Mouse (Mus musculus): ENCODE results near the gene Pkib. TPM values are rescaled to one million over a fixed set of nuclear protein-coding genes. Genes with fewer than 3 reads are reported as not detected.

The Pkib gene
- total RNA-seq (2014; rRNA removed), result 4.2 and 6.1 TPM in 2 replicates
- 10.2 and 11.3 TPM in 2 replicates for polyA plus RNA-seq (2015; fragmentation: Nextera tagmentation; extraction: Ambion mirVana)

GRCm38 (mm10) chr10:57631896-57632867 is at the start of gene Pkib:
Pkib (plus strand) TSS chr10:57631981.
- Histone ChIP-seq H3K27ac (peak within 1 kb of the TSS; percentile 46), H3K4me1 (ENCODE audit: insufficient read depth, low read length) (no peaks in the 10 kb centered on the region; the same call in 1 of the 2 replicates), H3K4me3 (ENCODE audit: low read length) (peak within 1 kb of the TSS; percentile 57), H3K36me3 (ENCODE audit: insufficient read depth, low read length) (no peaks in the 10 kb centered on the region), H3K4me2 (ENCODE audit: low read depth, low read length) (peak within 1 kb of the TSS; percentile 86), H3K27me3 (ENCODE audit: insufficient read depth, low read length) (no peaks in the 10 kb centered on the region), H3K9ac (replicated peaks; ENCODE audit: low read length) (peak within 1 kb of the TSS; percentile 60), H3K9me3 (ENCODE audit: low read length) (no peaks in the 10 kb centered on the region)
- DNase-seq (ENCODE audit: low spot score) (peak; percentile 72), ATAC-seq (peak; percentile 92)
- WGBS, result 2% methylated on average over 41 of the region's 41 CpGs
- TF ChIP-seq CTCF (IDR thresholded peaks at IDR 0.05; ENCODE audit: low read depth), result no peak

- no peaks in the 10 kb centered on the region for H3K36me3 ChIP-seq (ENCODE audit: insufficient read depth, low read length)
- H3K9me3 ChIP-seq (ENCODE audit: low read length), result no peaks in the 10 kb centered on the region
- no peak overlapping the region for H3K4me3 ChIP-seq (ENCODE audit: low read length)
- no peak for TF ChIP-seq CTCF (IDR thresholded peaks at IDR 0.05; ENCODE audit: low read depth)
- DNase-seq (ENCODE audit: low spot score), result no peak
- WGBS, result 54% methylated on average over 1 of the region's 1 CpGs
- no peak overlapping the region for H3K27ac ChIP-seq
- H3K27me3 ChIP-seq (ENCODE audit: insufficient read depth, low read length), result no peaks in the 10 kb centered on the region
- H3K4me2 ChIP-seq (ENCODE audit: low read depth, low read length), result no peak overlapping the region
- no peak for ATAC-seq
- H3K9ac ChIP-seq (replicated peaks; ENCODE audit: low read length), result no peak overlapping the region
- no peaks in the 10 kb centered on the region for H3K4me1 ChIP-seq (ENCODE audit: insufficient read depth, low read length)
These were observed 47.9 kb upstream of the Pkib start for GRCm38 (mm10) chr10:57583927-57584326.

GRCm38 (mm10) chr10:57594266-57594665 is 37.5 kb upstream of the Pkib start:
- Histone ChIP-seq H3K9me3 (ENCODE audit: low read length) (no peaks in the 10 kb centered on the region), H3K9ac (replicated peaks; ENCODE audit: low read length) (no peak overlapping the region), H3K4me1 (ENCODE audit: insufficient read depth, low read length) (no peaks in the 10 kb centered on the region), H3K27me3 (ENCODE audit: insufficient read depth, low read length) (no peaks in the 10 kb centered on the region), H3K27ac (no peak overlapping the region), H3K4me3 (ENCODE audit: low read length) (no peak overlapping the region), H3K4me2 (ENCODE audit: low read depth, low read length) (no peak overlapping the region), H3K36me3 (ENCODE audit: insufficient read depth, low read length) (no peaks in the 10 kb centered on the region)
- WGBS, result 67% methylated on average over 2 of the region's 2 CpGs
- DNase-seq (ENCODE audit: low spot score) (peak; percentile 24), ATAC-seq (no peak)
- TF ChIP-seq CTCF (IDR thresholded peaks at IDR 0.05; ENCODE audit: low read depth), result no peak

- no peak overlapping the region for H3K4me2 ChIP-seq (ENCODE audit: low read depth, low read length)
- no peaks in the 10 kb centered on the region for H3K36me3 ChIP-seq (ENCODE audit: insufficient read depth, low read length)
- no peak for DNase-seq (ENCODE audit: low spot score)
- ATAC-seq, result no peak
- H3K27me3 ChIP-seq (ENCODE audit: insufficient read depth, low read length), result no peaks in the 10 kb centered on the region
- no peak for TF ChIP-seq CTCF (IDR thresholded peaks at IDR 0.05; ENCODE audit: low read depth)
- 83% methylated on average over 2 of the region's 2 CpGs for WGBS
- no peaks in the 10 kb centered on the region for H3K4me1 ChIP-seq (ENCODE audit: insufficient read depth, low read length)
- no peak overlapping the region for H3K4me3 ChIP-seq (ENCODE audit: low read length)
- H3K9me3 ChIP-seq (ENCODE audit: low read length), result no peaks in the 10 kb centered on the region
- no peak overlapping the region for H3K27ac ChIP-seq
- no peak overlapping the region for H3K9ac ChIP-seq (replicated peaks; ENCODE audit: low read length)
These were observed 34.6 kb upstream of the Pkib start for GRCm38 (mm10) chr10:57597172-57597571.

- H3K9me3 ChIP-seq (ENCODE audit: low read length), result no peaks in the 10 kb centered on the region
- no peak overlapping the region for H3K4me2 ChIP-seq (ENCODE audit: low read depth, low read length)
- no peak overlapping the region for H3K4me3 ChIP-seq (ENCODE audit: low read length)
- H3K4me1 ChIP-seq (ENCODE audit: insufficient read depth, low read length), result no peaks in the 10 kb centered on the region
- ATAC-seq (no peak), DNase-seq (ENCODE audit: low spot score) (no peak)
- no peak overlapping the region for H3K9ac ChIP-seq (replicated peaks; ENCODE audit: low read length)
- no peak overlapping the region for H3K27ac ChIP-seq
- WGBS, result 93% methylated on average over 4 of the region's 4 CpGs
- TF ChIP-seq CTCF (IDR thresholded peaks at IDR 0.05; ENCODE audit: low read depth), result no peak
- H3K36me3 ChIP-seq (ENCODE audit: insufficient read depth, low read length), result no peaks in the 10 kb centered on the region
- H3K27me3 ChIP-seq (ENCODE audit: insufficient read depth, low read length), result no peaks in the 10 kb centered on the region
These were observed 28.8 kb upstream of the Pkib start for GRCm38 (mm10) chr10:57602951-57603350.

GRCm38 (mm10) chr10:57623311-57623710 is 8.5 kb upstream of the Pkib start:
- peak; percentile 53 for DNase-seq (ENCODE audit: low spot score)
- TF ChIP-seq CTCF (IDR thresholded peaks at IDR 0.05; ENCODE audit: low read depth), result no peak
- Histone ChIP-seq H3K36me3 (ENCODE audit: insufficient read depth, low read length) (no peaks in the 10 kb centered on the region), H3K4me2 (ENCODE audit: low read depth, low read length) (no peak overlapping the region), H3K27me3 (ENCODE audit: insufficient read depth, low read length) (no peaks in the 10 kb centered on the region), H3K4me1 (ENCODE audit: insufficient read depth, low read length) (no peaks in the 10 kb centered on the region), H3K9me3 (ENCODE audit: low read length) (no peaks in the 10 kb centered on the region), H3K27ac (no peak overlapping the region), H3K9ac (replicated peaks; ENCODE audit: low read length) (no peak overlapping the region), H3K4me3 (ENCODE audit: low read length) (no peak overlapping the region)
- 73% methylated on average over 10 of the region's 10 CpGs for WGBS
- ATAC-seq, result no peak

- no peaks in the 10 kb centered on the region; the same call in 1 of the 2 replicates for H3K4me1 ChIP-seq (ENCODE audit: insufficient read depth, low read length)
- no peak for DNase-seq (ENCODE audit: low spot score)
- no peaks in the 10 kb centered on the region for H3K9me3 ChIP-seq (ENCODE audit: low read length)
- no peak overlapping the region for H3K4me2 ChIP-seq (ENCODE audit: low read depth, low read length)
- no peaks in the 10 kb centered on the region for H3K27me3 ChIP-seq (ENCODE audit: insufficient read depth, low read length)
- no peaks in the 10 kb centered on the region for H3K36me3 ChIP-seq (ENCODE audit: insufficient read depth, low read length)
- no peak overlapping the region for H3K27ac ChIP-seq
- no peak overlapping the region for H3K4me3 ChIP-seq (ENCODE audit: low read length)
- no peak overlapping the region for H3K9ac ChIP-seq (replicated peaks; ENCODE audit: low read length)
- 88% methylated on average over 2 of the region's 2 CpGs for WGBS
- ATAC-seq, result no peak
- TF ChIP-seq CTCF (IDR thresholded peaks at IDR 0.05; ENCODE audit: low read depth), result no peak
These were observed 4.0 kb upstream of the Pkib start for GRCm38 (mm10) chr10:57627773-57628172.
